Mouse (Mus musculus): ENCODE measurements around the gene Cspg4.
"Not testable (repeated sequence)": the region's sequence is repeated elsewhere in the genome, so short reads cannot be mapped to it uniquely, and the experiment has no call there.

The Cspg4 gene

GRCm38 (mm10) chr9:56926387-56926786 is 61.6 kb downstream of the Cspg4 start:
- no peak for DNase-seq (ENCODE audit: low read depth, low spot score)

GRCm38 (mm10) chr9:56927191-56928012 is 62.6 kb downstream of the Cspg4 start:
- DNase-seq (ENCODE audit: low read depth, low spot score): no peak

- DNase-seq (ENCODE audit: low read depth, low spot score): no peak
These were observed 63.4 kb downstream of the Cspg4 start, which contains the start of gene Snx33 for GRCm38 (mm10) chr9:56928041-56928811. Gene Snx33 (minus strand): TSS chr9:56928371.

GRCm38 (mm10) chr9:56929496-56929895 is 64.7 kb downstream of the Cspg4 start:
- DNase-seq (ENCODE audit: low read depth, low spot score): no peak

- DNase-seq (ENCODE audit: low read depth, low spot score): no peak
These were observed 65.7 kb downstream of the Cspg4 start for GRCm38 (mm10) chr9:56930556-56930955.

- DNase-seq (ENCODE audit: low read depth, low spot score): no peak
These were observed 72.0 kb downstream of the Cspg4 start for GRCm38 (mm10) chr9:56936861-56937222.

GRCm38 (mm10) chr9:56937223-56938160 is 72.7 kb downstream of the Cspg4 start, which contains the start of gene Imp3:
Gene Imp3 (plus strand): TSS chr9:56937475.
- peak; percentile 84 for DNase-seq (ENCODE audit: low read depth, low spot score)

GRCm38 (mm10) chr9:56938374-56938773 is 73.5 kb downstream of the Cspg4 start:
- no peak for DNase-seq (ENCODE audit: low read depth, low spot score)

- DNase-seq (ENCODE audit: low read depth, low spot score): not testable (repeated sequence)
These were observed 82.6 kb downstream of the Cspg4 start for GRCm38 (mm10) chr9:56947481-56947880.

- DNase-seq (ENCODE audit: low read depth, low spot score): not testable (repeated sequence)
These were observed 83.9 kb downstream of the Cspg4 start for GRCm38 (mm10) chr9:56948699-56949098.

All from WW6 (cell line).